Mouse (Mus musculus) G1E-ER4 (cell line): ENCODE results near the gene Klra9. TPM values are rescaled to one million over a fixed set of nuclear protein-coding genes. Genes with fewer than 3 reads are reported as not detected.
"Not testable (repeated sequence)": the region's sequence is repeated elsewhere in the genome, so short reads cannot be mapped to it uniquely, and the experiment has no call there.

Experiments
- GATA1 ChIP-seq: IDR thresholded peaks from one replicate; pipeline ENCODE4 v1.8.0; 2012; ENCODE audit warnings: low read length, inconsistent platforms
- polyA plus RNA-seq: library from polyadenylated mRNA; stranded (reverse); fragments of >175 nt; gene quantifications from 2 replicates; pipeline ENCODE4 v1.2.3, GENCODE M21; 2012

The Klra9 gene
- polyA plus RNA-seq: not detected in 2 replicates

- not testable (repeated sequence) for TF ChIP-seq GATA1
Observed at GRCm38 (mm10) chr6:130193012-130193411, at the start of gene Klra9. Gene Klra9 (minus strand): TSS chr6:130193112.

GRCm38 (mm10) chr6:130237536-130237935, 44.6 kb upstream of the Klra9 start:
- TF ChIP-seq GATA1: no peak

DNA sequence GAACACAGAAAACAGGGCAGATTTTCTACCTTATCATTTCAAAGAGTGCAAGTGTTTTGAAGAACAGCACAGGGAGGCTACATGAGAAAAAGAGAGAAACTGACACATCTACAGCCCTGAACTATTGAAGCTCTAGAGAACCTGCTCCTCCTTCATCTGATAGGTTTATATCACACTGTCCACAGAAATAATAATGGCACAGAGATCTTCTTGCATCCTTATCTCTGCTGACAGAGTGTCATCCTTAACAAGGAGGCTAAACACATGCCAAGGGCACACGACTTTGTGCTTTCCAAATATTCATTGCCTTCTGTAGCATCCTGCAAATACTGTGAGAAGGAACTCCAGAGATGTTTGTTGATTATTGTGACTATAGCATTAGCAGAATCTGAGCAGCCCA, 43.7 kb upstream of the Klra9 start:
- TF ChIP-seq GATA1: no peak

GRCm38 (mm10) chr6:130233222-130233621, 40.3 kb upstream of the Klra9 start, which contains the start of gene Klra7:
Gene Klra7 (minus strand): TSS chr6:130233322.
- TF ChIP-seq GATA1: no peak

DNA sequence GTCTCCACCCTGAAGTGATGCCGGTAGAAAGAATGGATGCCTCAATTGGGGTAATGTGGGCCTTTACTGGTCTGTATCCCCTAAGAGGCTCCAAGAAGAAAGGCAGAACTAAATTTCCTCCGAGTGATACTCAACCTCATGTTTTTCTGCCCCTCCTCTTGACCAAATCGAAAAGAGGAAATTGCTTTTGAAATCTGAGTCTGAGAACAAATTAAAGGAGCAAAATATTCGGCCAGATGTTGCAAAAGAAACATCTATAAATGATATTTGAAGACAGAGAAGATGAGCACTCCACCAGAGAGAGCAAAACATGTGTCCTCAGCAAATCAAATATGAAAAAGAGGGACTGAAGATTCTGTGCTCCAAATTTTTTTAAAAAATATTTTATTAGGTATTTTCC, 63.1 kb downstream of the Klra9 start, which contains the start of gene Klra8:
Klra8 (minus strand) TSS at position 101 of the 400 bp plus-strand sequence.
- TF ChIP-seq GATA1: not testable (repeated sequence)

Other genes starting within 250 kb of the Klra9 start
- not detected in 2 replicates for gene Klra6, start 166.2 kb downstream of the Klra9 start, polyA plus RNA-seq
- not detected in 2 replicates for gene Klra4, start 125.8 kb downstream of the Klra9 start, polyA plus RNA-seq
- not detected in 2 replicates for gene Klra8, start 63.2 kb downstream of the Klra9 start, polyA plus RNA-seq
- gene Klra7, start 40.2 kb upstream of the Klra9 start, polyA plus RNA-seq: not detected in 2 replicates
- gene Klra10, start 88.8 kb upstream of the Klra9 start, polyA plus RNA-seq: not detected in 2 replicates
- not detected in 2 replicates for gene Klra3, start 144.5 kb upstream of the Klra9 start, polyA plus RNA-seq
- gene Klra1, start 193.8 kb upstream of the Klra9 start, polyA plus RNA-seq: not detected in 2 replicates